Mouse (Mus musculus): ENCODE results near the gene Rab25. TPM values are rescaled to one million over a fixed set of nuclear protein-coding genes. Genes with fewer than 3 reads are reported as not detected.

The Rab25 gene
- polyA plus RNA-seq, 1 experiment, result 0.07 TPM

- H3K79me2 ChIP-seq (ENCODE audit: control insufficient read depth, insufficient read depth), result peaks cover 67% of the 10 kb centered on the region
- H3K36me3 ChIP-seq (ENCODE audit: control insufficient read depth, insufficient read depth), result peaks cover 50% of the 10 kb centered on the region
- H3K79me3 ChIP-seq (ENCODE audit: low read depth), result peaks cover 34% of the 10 kb centered on the region
- no peak overlapping the region for H3K4me3 ChIP-seq (ENCODE audit: insufficient read depth, poor library complexity, severe bottlenecking)
- no peak overlapping the region for H3ac ChIP-seq (ENCODE audit: control insufficient read depth, insufficient read length, low read depth)
- TF ChIP-seq MAX (IDR thresholded peaks at IDR 0.05), result no peak
- TF ChIP-seq FOSL1 (IDR thresholded peaks at IDR 0.05; ENCODE audit: insufficient read depth, low read length, poor library complexity, severe bottlenecking), result no peak
- TF ChIP-seq USF1 (IDR thresholded peaks at IDR 0.05; ENCODE audit: low read depth), result no peak
- no peak for TF ChIP-seq MYOD1 (IDR thresholded peaks at IDR 0.05; ENCODE audit: control insufficient read depth, insufficient read length, low read depth)
- TF ChIP-seq CTCF (IDR thresholded peaks at IDR 0.05; ENCODE audit: control insufficient read depth, insufficient read depth, insufficient read length), result no peak
- no peak for TF ChIP-seq CEBPB (IDR thresholded peaks at IDR 0.05; ENCODE audit: low read depth)
- no peak for TF ChIP-seq MYOG (IDR thresholded peaks at IDR 0.05; ENCODE audit: control insufficient read depth, extremely low read depth, insufficient read length)
- H3K27me3 ChIP-seq (ENCODE audit: control insufficient read depth, insufficient read depth, insufficient read length), result no peaks in the 10 kb centered on the region
Measured at GRCm38 (mm10) chr3:88555731-88556130, 7.6 kb upstream of the Rab25 start.

DNA sequence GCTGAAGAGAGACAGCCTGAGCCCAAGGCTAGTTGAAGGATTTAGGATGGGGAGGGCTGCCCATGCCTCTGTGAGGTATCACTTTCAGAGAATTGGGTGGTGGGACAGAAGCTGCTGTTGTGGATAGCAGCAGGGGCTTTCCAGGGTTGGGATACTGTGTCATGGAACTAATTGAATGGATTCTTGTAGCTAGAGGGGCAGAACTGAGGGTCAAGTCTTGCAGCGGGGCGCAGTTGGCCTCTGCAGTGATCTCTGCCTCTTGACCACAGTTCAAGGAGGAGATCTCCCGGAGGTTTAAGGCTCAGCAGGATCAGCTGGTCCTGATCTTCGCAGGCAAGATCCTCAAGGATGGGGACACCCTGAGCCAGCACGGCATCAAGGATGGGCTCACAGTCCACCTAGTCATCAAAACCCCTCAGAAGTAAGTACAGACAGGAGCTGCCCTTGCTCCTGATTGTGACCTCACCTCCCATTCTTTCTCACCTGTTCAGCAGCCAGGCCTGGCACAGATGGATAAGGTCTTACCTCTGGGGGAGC lies 7.0 kb upstream of the Rab25 start:
- Histone ChIP-seq H3ac (ENCODE audit: control insufficient read depth, insufficient read length, low read depth) (no peak overlapping the region), H3K36me3 (ENCODE audit: control insufficient read depth, insufficient read depth) (peaks cover 44% of the 10 kb centered on the region), H3K79me2 (ENCODE audit: control insufficient read depth, insufficient read depth) (peaks cover 67% of the 10 kb centered on the region), H3K79me3 (ENCODE audit: low read depth) (peaks cover 34% of the 10 kb centered on the region), H3K4me3 (ENCODE audit: insufficient read depth, poor library complexity, severe bottlenecking) (no peak overlapping the region), H3K27me3 (ENCODE audit: control insufficient read depth, insufficient read depth, insufficient read length) (no peaks in the 10 kb centered on the region)
- TF ChIP-seq USF1 (IDR thresholded peaks at IDR 0.05; ENCODE audit: low read depth), result no peak

- Histone ChIP-seq H3K36me3 (ENCODE audit: control insufficient read depth, insufficient read depth) (peaks cover 33% of the 10 kb centered on the region), H3K4me3 (ENCODE audit: insufficient read depth, poor library complexity, severe bottlenecking) (peak overlapping the region; percentile 76), H3K79me2 (ENCODE audit: control insufficient read depth, insufficient read depth) (peaks cover 67% of the 10 kb centered on the region), H3ac (ENCODE audit: control insufficient read depth, insufficient read length, low read depth) (peak overlapping the region; percentile 88), H3K79me3 (ENCODE audit: low read depth) (peaks cover 34% of the 10 kb centered on the region), H3K27me3 (ENCODE audit: control insufficient read depth, insufficient read depth, insufficient read length) (no peaks in the 10 kb centered on the region)
- TF ChIP-seq CTCF (IDR thresholded peaks at IDR 0.05; ENCODE audit: control insufficient read depth, insufficient read depth, insufficient read length) (peak; percentile 4), CEBPB (IDR thresholded peaks at IDR 0.05; ENCODE audit: low read depth) (no peak)
Measured at GRCm38 (mm10) chr3:88553880-88554586, 5.9 kb upstream of the Rab25 start.

GRCm38 (mm10) chr3:88553525-88553879 lies 5.4 kb upstream of the Rab25 start, which contains the start of gene Ubqln4:
Gene Ubqln4, plus strand, starts transcription at chr3:88553758.
- H3ac ChIP-seq (ENCODE audit: control insufficient read depth, insufficient read length, low read depth), result peak within 1 kb of the TSS; percentile 88
- no peaks in the 10 kb centered on the region for H3K27me3 ChIP-seq (ENCODE audit: control insufficient read depth, insufficient read depth, insufficient read length)
- H3K79me3 ChIP-seq (ENCODE audit: low read depth), result peaks cover 34% of the 10 kb centered on the region
- H3K36me3 ChIP-seq (ENCODE audit: control insufficient read depth, insufficient read depth), result peaks cover 29% of the 10 kb centered on the region
- H3K79me2 ChIP-seq (ENCODE audit: control insufficient read depth, insufficient read depth), result peaks cover 62% of the 10 kb centered on the region
- H3K4me3 ChIP-seq (ENCODE audit: insufficient read depth, poor library complexity, severe bottlenecking), result peak within 1 kb of the TSS; percentile 76
- TF ChIP-seq CEBPB (IDR thresholded peaks at IDR 0.05; ENCODE audit: low read depth) (no peak), CTCF (IDR thresholded peaks at IDR 0.05; ENCODE audit: control insufficient read depth, insufficient read depth, insufficient read length) (peak; percentile 96)

DNA sequence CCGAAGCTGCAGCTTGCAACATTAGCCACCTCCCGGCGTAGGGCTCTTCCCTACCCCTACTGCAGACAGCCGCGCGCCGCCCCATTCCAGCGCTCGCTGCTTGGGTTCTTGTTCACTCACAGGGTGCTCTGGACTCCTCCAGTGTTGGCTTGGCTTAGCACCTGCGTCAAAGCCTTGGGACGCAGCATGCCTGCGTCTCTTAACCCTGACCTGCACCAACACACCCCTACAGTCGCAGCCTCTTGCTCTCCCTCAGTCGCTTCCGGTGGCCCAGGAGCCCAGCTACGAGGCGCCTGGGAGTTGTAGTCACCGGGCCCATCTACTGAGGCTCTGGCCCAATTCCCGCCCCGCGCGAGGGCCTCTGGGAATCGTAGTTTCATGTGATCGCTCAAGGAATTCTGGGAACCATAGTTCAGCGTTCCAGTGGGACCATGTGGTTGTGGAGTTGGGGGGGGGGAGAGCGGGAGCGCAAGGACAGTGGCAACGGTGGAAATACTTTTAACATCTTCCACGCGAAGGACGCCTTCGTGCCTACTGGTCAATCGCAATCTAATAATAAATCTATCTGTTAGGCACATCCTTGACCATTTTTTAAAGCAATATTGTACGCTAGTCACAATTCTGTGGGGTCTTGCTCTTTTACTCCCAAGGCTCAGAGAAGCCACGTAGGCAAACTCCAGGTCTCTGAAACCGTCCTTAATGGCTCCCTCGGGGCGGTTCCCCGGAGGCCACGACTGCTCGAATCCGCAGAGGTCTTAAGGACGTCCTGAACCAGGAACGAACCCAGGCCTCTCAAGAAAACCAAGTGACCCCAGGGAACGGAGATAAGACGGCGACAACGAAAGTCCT lies 4.8 kb upstream of the Rab25 start, which contains the start of gene Lamtor2:
Gene Lamtor2 (minus strand): TSS at position 399 of the 849 bp plus-strand sequence.
- Histone ChIP-seq H3K27me3 (ENCODE audit: control insufficient read depth, insufficient read depth, insufficient read length) (no peaks in the 10 kb centered on the region), H3K79me2 (ENCODE audit: control insufficient read depth, insufficient read depth) (peaks cover 62% of the 10 kb centered on the region), H3K36me3 (ENCODE audit: control insufficient read depth, insufficient read depth) (peaks cover 23% of the 10 kb centered on the region), H3ac (ENCODE audit: control insufficient read depth, insufficient read length, low read depth) (peak within 1 kb of the TSS; percentile 88), H3K4me3 (ENCODE audit: insufficient read depth, poor library complexity, severe bottlenecking) (peak within 1 kb of the TSS; percentile 76), H3K79me3 (ENCODE audit: low read depth) (peaks cover 31% of the 10 kb centered on the region)
- TF ChIP-seq MYOG (IDR thresholded peaks at IDR 0.05; ENCODE audit: control insufficient read depth, extremely low read depth, insufficient read length), result no peak
- no peak for TF ChIP-seq FOSL1 (IDR thresholded peaks at IDR 0.05; ENCODE audit: insufficient read depth, low read length, poor library complexity, severe bottlenecking)
- TF ChIP-seq MAX (IDR thresholded peaks at IDR 0.05), result peak; percentile 92

DNA sequence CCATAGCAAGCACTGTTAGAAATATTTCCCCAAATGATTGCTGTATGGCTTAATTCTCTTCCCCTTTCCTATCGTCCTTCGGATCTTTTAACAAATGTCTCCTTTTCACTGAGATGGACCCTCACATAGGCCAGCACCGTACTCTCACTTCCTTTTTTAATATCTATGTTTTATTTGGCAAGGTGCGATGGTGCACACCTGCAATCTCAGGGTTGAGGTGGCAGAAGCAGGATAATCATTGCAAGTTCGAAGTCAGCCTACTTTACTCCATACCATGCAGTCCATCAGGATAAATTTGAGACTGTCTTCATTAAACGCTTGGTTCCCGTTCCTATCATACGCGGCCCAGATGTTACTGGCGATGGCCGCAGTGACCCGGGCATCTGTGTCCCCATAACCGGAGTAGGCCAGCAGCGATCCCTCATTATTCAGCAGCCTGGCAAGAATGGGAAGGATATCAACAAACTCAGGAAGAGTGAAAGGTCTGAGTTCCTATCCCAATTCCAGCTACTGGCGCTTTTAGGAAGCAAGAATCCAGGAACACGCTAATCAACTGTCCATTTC lies 4.1 kb upstream of the Rab25 start:
- Histone ChIP-seq H3K79me3 (ENCODE audit: low read depth) (peaks cover 31% of the 10 kb centered on the region), H3K79me2 (ENCODE audit: control insufficient read depth, insufficient read depth) (peaks cover 60% of the 10 kb centered on the region), H3K4me3 (ENCODE audit: insufficient read depth, poor library complexity, severe bottlenecking) (peak overlapping the region; percentile 68), H3K36me3 (ENCODE audit: control insufficient read depth, insufficient read depth) (peaks cover 20% of the 10 kb centered on the region), H3K27me3 (ENCODE audit: control insufficient read depth, insufficient read depth, insufficient read length) (no peaks in the 10 kb centered on the region), H3ac (ENCODE audit: control insufficient read depth, insufficient read length, low read depth) (peak overlapping the region; percentile 87)
- no peak for TF ChIP-seq MYOG (IDR thresholded peaks at IDR 0.05; ENCODE audit: control insufficient read depth, extremely low read depth, insufficient read length)
- no peak for TF ChIP-seq MAX (IDR thresholded peaks at IDR 0.05)
- no peak for TF ChIP-seq USF1 (IDR thresholded peaks at IDR 0.05; ENCODE audit: low read depth)
- no peak for TF ChIP-seq CTCF (IDR thresholded peaks at IDR 0.05; ENCODE audit: control insufficient read depth, insufficient read depth, insufficient read length)
- TF ChIP-seq CEBPB (IDR thresholded peaks at IDR 0.05; ENCODE audit: low read depth), result no peak
- no peak for TF ChIP-seq MYOD1 (IDR thresholded peaks at IDR 0.05; ENCODE audit: control insufficient read depth, insufficient read length, low read depth)
- TF ChIP-seq FOSL1 (IDR thresholded peaks at IDR 0.05; ENCODE audit: insufficient read depth, low read length, poor library complexity, severe bottlenecking), result no peak

Measured in C2C12 (cell line).